Mouse (Mus musculus) right cerebral cortex, postnatal 10 days (tissue): ENCODE results near the gene Slc28a3.

Source experiments
- DNase-seq, 2 experiments: peaks; one replicate each; pipeline ENCODE4 v3.0.0; 2021; ENCODE audit warnings: low spot score in 2 of 2

The Slc28a3 gene

GRCm38 (mm10) chr13:58523011-58523760 lies 87.5 kb downstream of the Slc28a3 start:
- no peak for DNase-seq

- no peak for DNase-seq
Measured at GRCm38 (mm10) chr13:58521331-58522030, 89.2 kb downstream of the Slc28a3 start.

GRCm38 (mm10) chr13:58520580-58521330 lies 89.9 kb downstream of the Slc28a3 start:
- DNase-seq = no peak

- DNase-seq = no peak
Measured at GRCm38 (mm10) chr13:58520028-58520427, 90.6 kb downstream of the Slc28a3 start.

GRCm38 (mm10) chr13:58516277-58516676 lies 94.4 kb downstream of the Slc28a3 start:
- DNase-seq = no peak

- no peak for DNase-seq
Measured at GRCm38 (mm10) chr13:58515635-58516034, 95.0 kb downstream of the Slc28a3 start.

GRCm38 (mm10) chr13:58514147-58514727 lies 96.4 kb downstream of the Slc28a3 start:
- no peak for DNase-seq

- no peak for DNase-seq
Measured at GRCm38 (mm10) chr13:58511926-58512325, 98.8 kb downstream of the Slc28a3 start.

GRCm38 (mm10) chr13:58511248-58511647 lies 99.4 kb downstream of the Slc28a3 start:
- DNase-seq = peak in 1 of 2 experiments; percentile 53

GRCm38 (mm10) chr13:58509241-58509640 lies 101.4 kb downstream of the Slc28a3 start:
- DNase-seq = no peak

- peak in 1 of 2 experiments; percentile 55 for DNase-seq
Measured at GRCm38 (mm10) chr13:58503610-58504009, 107.1 kb downstream of the Slc28a3 start.

- DNase-seq = peak; percentile 39 to 48
Measured at GRCm38 (mm10) chr13:58497809-58498208, 112.9 kb downstream of the Slc28a3 start.
